Mouse (Mus musculus): ENCODE data around the gene Chil1.

GRCm38 (mm10) chr1:134232778-134233531 lies 51.0 kb downstream of the Chil1 start:
- no peak for TF ChIP-seq CTCF (IDR thresholded peaks at IDR 0.05; ENCODE audit: low read depth, low read length)
- no peak for TF ChIP-seq POLR2A (IDR thresholded peaks at IDR 0.05; ENCODE audit: extremely low read depth, insufficient read depth, low read length)

All from liver, adult 2 months (tissue).